Comparison of ENCODE assay signal across 8 mouse cellular contexts in genomic region chr16:30066184-30066851, GRCm38 (mm10). TPM values are rescaled to one million over a fixed set of nuclear protein-coding genes. Genes with fewer than 3 reads are reported as not detected.
A peak's percentile ranks its signal among the peaks of the same experiment; 100 is the strongest.
DNase-seq lines count a peak whose midpoint lies in the region; ATAC-seq and TF ChIP-seq lines count a peak whose summit lies in the region.

No protein-coding gene starts in this region.

- H3K4me1 ChIP-seq in spleen, adult 2 months (ENCODE audit: control insufficient read depth, insufficient read depth, insufficient read length): peaks cover 24% of the 10 kb centered on the region
- H3K4me1 ChIP-seq in intestine, embryonic 14.5 days (replicated peaks; ENCODE audit: control insufficient read depth, insufficient read depth, low read length): peaks cover 28% of the 10 kb centered on the region
- H3K4me1 ChIP-seq in limb, embryonic 14.5 days (ENCODE audit: control insufficient read depth, insufficient read depth, low read length): peaks cover 41% of the 10 kb centered on the region

- H3K36me3 ChIP-seq in spleen, adult 2 months (ENCODE audit: control insufficient read depth, insufficient read depth, low read length): peaks cover 6% of the 10 kb centered on the region
- peaks cover 4% of the 10 kb centered on the region; the same call in 1 of the 2 replicates for H3K36me3 ChIP-seq in intestine, embryonic 14.5 days (ENCODE audit: control insufficient read depth, insufficient read depth, low read length)
- peaks cover 7% of the 10 kb centered on the region for H3K36me3 ChIP-seq in limb, embryonic 14.5 days (ENCODE audit: control insufficient read depth, insufficient read depth, low read length)

- no peak for TF ChIP-seq POLR2A in spleen, adult 2 months (IDR thresholded peaks at IDR 0.05; ENCODE audit: low read depth, low read length)
- no peak for TF ChIP-seq POLR2A in limb, embryonic 14.5 days (IDR thresholded peaks at IDR 0.05; ENCODE audit: borderline replicate concordance, extremely low read depth, insufficient read depth, insufficient read length)

- H3K27me3 ChIP-seq in spleen, adult 2 months (ENCODE audit: control insufficient read depth, insufficient read depth, low read length): peaks cover 1% of the 10 kb centered on the region; the same call in 1 of the 2 replicates
- H3K27me3 ChIP-seq in intestine, embryonic 14.5 days (replicated peaks; ENCODE audit: control insufficient read depth, insufficient read depth, low read length): no peaks in the 10 kb centered on the region
- H3K27me3 ChIP-seq in limb, embryonic 14.5 days (ENCODE audit: control insufficient read depth, insufficient read depth, low read length): no peaks in the 10 kb centered on the region

- H3K9ac ChIP-seq in intestine, embryonic 14.5 days (ENCODE audit: low read length): peak overlapping the region; percentile 85
- H3K9ac ChIP-seq in limb, embryonic 14.5 days (ENCODE audit: low read depth, low read length, severe bottlenecking): peak overlapping the region; percentile 70

- 1% methylated on average over 38 of the region's 38 CpGs for WGBS in spleen, adult 2 months
- WGBS in intestine, embryonic 14.5 days: under 1% methylated on average over 38 of the region's 38 CpGs
- under 1% methylated on average over 38 of the region's 38 CpGs for WGBS in limb, embryonic 14.5 days

- no peak for TF ChIP-seq CTCF in spleen, adult 2 months (IDR thresholded peaks at IDR 0.05; ENCODE audit: extremely low read depth, insufficient read depth, insufficient read length, insufficient replicate concordance)

- peak in 1 of 2 experiments; percentile 46 for DNase-seq in spleen, adult 2 months (ENCODE audit: low read depth in 1 of 2, low spot score in 2 of 2)
- no peak for DNase-seq in spleen, adult 12 weeks (ENCODE audit: low spot score)
- peak; percentile 62 for DNase-seq in embryo, embryonic 11.5 days (ENCODE audit: low read depth, low spot score)
- DNase-seq in gastrocnemius, postnatal 4 days (ENCODE audit: low spot score in 2 of 2): peak; percentile 41 to 59
- no peak for DNase-seq in intestine, embryonic 14.5 days (ENCODE audit: low spot score)
- DNase-seq in limb, embryonic 14.5 days (ENCODE audit: low spot score): peak; percentile 70
- peak; percentile 71 for DNase-seq in testis, postnatal 10 days (ENCODE audit: low spot score)

- peak overlapping the region; percentile 63 for H3K4me3 ChIP-seq in spleen, adult 2 months (ENCODE audit: extremely low read depth, insufficient read depth, insufficient read length)
- peak overlapping the region; percentile 90 for H3K4me3 ChIP-seq in intestine, embryonic 14.5 days (ENCODE audit: low read depth, low read length)
- peak overlapping the region; percentile 64 for H3K4me3 ChIP-seq in limb, embryonic 14.5 days (replicated peaks; ENCODE audit: low read length)

- H3K4me2 ChIP-seq in intestine, embryonic 14.5 days (ENCODE audit: low read length): peak overlapping the region; percentile 82
- H3K4me2 ChIP-seq in limb, embryonic 14.5 days (replicated peaks; ENCODE audit: low read depth, low read length, severe bottlenecking): peak overlapping the region; percentile 90

- H3K9me3 ChIP-seq in intestine, embryonic 14.5 days (ENCODE audit: control insufficient read depth, low read length): no peaks in the 10 kb centered on the region
- H3K9me3 ChIP-seq in limb, embryonic 14.5 days (ENCODE audit: control insufficient read depth, low read length): no peaks in the 10 kb centered on the region

- H3K27ac ChIP-seq in spleen, adult 2 months (ENCODE audit: insufficient read depth, low read length): peak overlapping the region; percentile 92
- H3K27ac ChIP-seq in intestine, embryonic 14.5 days (ENCODE audit: low read depth): peak overlapping the region; percentile 94
- H3K27ac ChIP-seq in limb, embryonic 14.5 days (replicated peaks; ENCODE audit: low read depth, low read length): peak overlapping the region; percentile 94

- no peak for ATAC-seq in intestine, embryonic 14.5 days (replicated peaks; ENCODE audit: low FRiP score, low TSS enrichment, low read depth)
- no peak for ATAC-seq in limb, embryonic 14.5 days (ENCODE audit: low FRiP score, low read depth)
- peak; percentile 10; the same call in 1 of the 2 replicates for ATAC-seq in monocyte, adult 5-6 weeks (replicated peaks; ENCODE audit: insufficient number of reproducible peaks, low FRiP score, low TSS enrichment, poor library complexity, severe bottlenecking)

RNA-seq across cellular contexts. Expression of gene Hes1, which starts 2.1 kb away (rescaled TPM):
- 94.1 and 116 TPM in 2 replicates for polyA plus RNA-seq in spleen, adult 2 months (2012; rRNA removed)
- total RNA-seq in gastrocnemius, postnatal 4 days (2021): 10 to 100 TPM; 29.5 to 30.0 TPM
- 61.0 and 67.2 TPM in 2 replicates for polyA plus RNA-seq in intestine, embryonic 14.5 days (2014; fragmentation: Nextera tagmentation; extraction: Ambion mirVana)
- polyA plus RNA-seq in limb, embryonic 14.5 days (2012; rRNA removed): 143 and 188 TPM in 2 replicates
- polyA plus RNA-seq in limb, embryonic 14.5 days (2014; fragmentation: Nextera tagmentation; extraction: Ambion mirVana): 71.9 and 73.4 TPM in 2 replicates
- total RNA-seq in monocyte, adult 5-6 weeks (2017): 71.3 to 116 TPM (median 105 TPM) in 3 replicates

Comparison
In these comparisons a context has a peak if more than half of its experiments do, and no peak if none do; other contexts are left out.
1. DNase-seq: peak in embryo, embryonic 11.5 days (single experiment), gastrocnemius, postnatal 4 days (2 of 2), limb, embryonic 14.5 days (single experiment) and testis, postnatal 10 days (single experiment); none in spleen, adult 12 weeks (single experiment) and intestine, embryonic 14.5 days (single experiment).
2. Peak in every context shown above with its lines, with median percentiles within 50 percentile points of each other: H3K27ac ChIP-seq and H3K4me3 ChIP-seq.